Mouse (Mus musculus): Measurements from ENCODE around the gene Myo1b. TPM values are rescaled to one million over a fixed set of nuclear protein-coding genes. Genes with fewer than 3 reads are reported as not detected.

Myo1b gene
- 21.1 and 27.0 TPM in 2 replicates for polyA plus RNA-seq (2015; fragmentation: Nextera tagmentation; extraction: Ambion mirVana)

GRCm38 (mm10) chr1:51915576-51916156 lies at the start of gene Myo1b:
TSS of gene Myo1b (minus strand) at chr1:51916071.

Other genes with a start within 250 kb of the Myo1b start
- gene Stat4, start 71.1 kb upstream of the Myo1b start, polyA plus RNA-seq (2015; fragmentation: Nextera tagmentation; extraction: Ambion mirVana): 0.56 and 0.90 TPM in 2 replicates
- gene Stat1, start 203.4 kb upstream of the Myo1b start, polyA plus RNA-seq (2015; fragmentation: Nextera tagmentation; extraction: Ambion mirVana): 27.0 and 28.2 TPM in 2 replicates